Mouse (Mus musculus): ENCODE data around the gene Nckap5l.

DNA sequence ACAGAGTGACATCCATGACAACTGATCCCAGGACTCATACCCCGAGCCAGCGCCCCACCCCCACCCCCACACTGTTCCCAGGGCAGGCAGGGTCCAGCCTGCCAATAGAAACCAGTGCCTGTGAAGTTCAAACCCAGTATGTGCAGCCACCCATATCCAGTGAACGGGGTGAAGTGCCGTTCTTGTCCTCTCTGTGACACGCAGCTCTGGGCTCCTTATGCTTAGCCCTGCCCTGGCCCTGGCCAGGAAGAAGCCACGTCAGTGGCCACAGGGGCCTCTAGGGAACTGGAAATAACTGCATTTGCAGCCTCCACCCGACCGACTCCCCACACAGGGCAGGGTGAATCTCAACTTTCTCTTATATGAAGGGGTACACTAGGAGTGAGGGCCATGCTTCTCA, 25.6 kb downstream of the Nckap5l start:
- no peak for TF ChIP-seq FLI1 (IDR thresholded peaks at IDR 0.05; ENCODE audit: low read length)
- no peak for TF ChIP-seq GATA1 (IDR thresholded peaks at IDR 0.05; ENCODE audit: borderline replicate concordance, low read length)
